Comparison of ENCODE assay signal across 8 mouse cellular contexts in genomic region chr13:54503604-54504521, GRCm38 (mm10). TPM values are rescaled to one million over a fixed set of nuclear protein-coding genes. Genes with fewer than 3 reads are reported as not detected.
DNase-seq lines count a peak whose midpoint lies in the region; ATAC-seq lines count a peak whose summit lies in the region.

Gene Simc1 (plus strand): TSS chr13:54503779.

- H3K27ac ChIP-seq in hindbrain, embryonic 15.5 days (replicated peaks) = peak within 1 kb of the TSS; percentile 78

- H3K4me1 ChIP-seq in hindbrain, embryonic 15.5 days (replicated peaks) = peaks cover 20% of the 10 kb centered on the region
- H3K4me1 ChIP-seq in megakaryocyte, embryonic 14.5 days = peaks cover 42% of the 10 kb centered on the region

- ATAC-seq in hindbrain, embryonic 15.5 days (ENCODE audit: low FRiP score, low read depth) = peak; percentile 92

- peak within 1 kb of the TSS; percentile 76 for H3K4me2 ChIP-seq in hindbrain, embryonic 15.5 days

- peak within 1 kb of the TSS; percentile 83 for H3K9ac ChIP-seq in hindbrain, embryonic 15.5 days

- peak within 1 kb of the TSS; percentile 68 for H3K4me3 ChIP-seq in hindbrain, embryonic 15.5 days
- H3K4me3 ChIP-seq in megakaryocyte, embryonic 14.5 days (replicated peaks) = peak within 1 kb of the TSS; percentile 94

- H3K36me3 ChIP-seq in hindbrain, embryonic 15.5 days = no peaks in the 10 kb centered on the region
- H3K36me3 ChIP-seq in megakaryocyte, embryonic 14.5 days (replicated peaks; ENCODE audit: low read length) = no peaks in the 10 kb centered on the region

- no peaks in the 10 kb centered on the region for H3K9me3 ChIP-seq in hindbrain, embryonic 15.5 days
- H3K9me3 ChIP-seq in megakaryocyte, embryonic 14.5 days = no peaks in the 10 kb centered on the region

- H3K27me3 ChIP-seq in hindbrain, embryonic 15.5 days = no peaks in the 10 kb centered on the region
- H3K27me3 ChIP-seq in megakaryocyte, embryonic 14.5 days (replicated peaks) = no peaks in the 10 kb centered on the region

- DNase-seq in ZHBTc4 (ENCODE audit: low read depth, low spot score) = peak; percentile 78
- peak; percentile 63 to 66 for DNase-seq in cerebellum, postnatal 36 days
- DNase-seq in gastrocnemius, adult 18-20 months (ENCODE audit: low spot score) = peak; percentile 62
- DNase-seq in left cerebral cortex, adult 8-10 months (ENCODE audit: low spot score in 2 of 2) = peak; percentile 30 to 45
- peak; percentile 54 to 62 for DNase-seq in right cerebral cortex, adult 2 months (ENCODE audit: low spot score in 2 of 2)
- DNase-seq in urinary bladder, postnatal 25 days (ENCODE audit: low spot score) = peak; percentile 71

- under 1% methylated on average over 99 of the region's 105 CpGs for WGBS in hindbrain, embryonic 15.5 days

RNA-seq across cellular contexts. Expression of gene Simc1, which starts in this region (rescaled TPM):
- 1 to 10 TPM; 2.2 to 2.9 TPM for total RNA-seq in gastrocnemius, adult 18-20 months (2021)
- polyA plus RNA-seq in hindbrain, embryonic 15.5 days (2015; fragmentation: Nextera tagmentation; extraction: Ambion mirVana) = 22.4 and 24.2 TPM in 2 replicates
- 10 to 100 TPM; 15.2 to 17.8 (median 17.1) TPM for total RNA-seq in left cerebral cortex, adult 8-10 months (2022)
- 0.06 TPM in 1 of 2 replicates, not detected in the other for polyA plus RNA-seq in megakaryocyte, embryonic 14.5 days (2012; ENCODE audit: insufficient read depth, low replicate concordance)

Comparison
In these comparisons a context has a peak if more than half of its experiments do, and no peak if none do; other contexts are left out.
1. Peak in every context shown above with its lines: DNase-seq, ATAC-seq, H3K4me3 ChIP-seq and H3K27ac ChIP-seq.
2. RNA of gene Simc1 (total RNA-seq): 15.2 to 17.8 TPM in left cerebral cortex, adult 8-10 months; 2.2 to 2.9 TPM in gastrocnemius, adult 18-20 months; every median in the first group is over 4 times any median in the second.
3. RNA of gene Simc1 (polyA plus RNA-seq): 22.4 to 24.2 TPM in hindbrain, embryonic 15.5 days; 0.06 TPM in megakaryocyte, embryonic 14.5 days; every median in the first group is over 10 times any median in the second.